Mouse (Mus musculus): ENCODE measurements at regions not wholly inside any gene's neighbourhood (a gene's known extent, or its start where the extent isn't known, plus 50 kb on each side); places are given as distances from the start of the nearest gene placed in this dataset.

- DNase-seq (ENCODE audit: extremely low spot score in 1 of 2, low spot score in 1 of 2), result peak; percentile 77 to 80
Measured at GRCm38 (mm10) chr7:61939971-61940705, 406.2 kb upstream of the Ndn start.

GRCm38 (mm10) chr7:61982203-61982932, 364.0 kb upstream of the Ndn start:
- peak; percentile 59 to 88 for DNase-seq (ENCODE audit: extremely low spot score in 1 of 2, low spot score in 1 of 2)

- no peak for DNase-seq (ENCODE audit: extremely low spot score in 1 of 2, low spot score in 1 of 2)
Measured at GRCm38 (mm10) chr7:62026635-62027034, 319.7 kb upstream of the Ndn start.

GRCm38 (mm10) chr7:62045743-62046451, 300.5 kb upstream of the Ndn start:
- DNase-seq (ENCODE audit: extremely low spot score in 1 of 2, low spot score in 1 of 2), result peak; percentile 5 to 45

GRCm38 (mm10) chr7:62046452-62046809, 299.9 kb upstream of the Ndn start:
- no peak for DNase-seq (ENCODE audit: extremely low spot score in 1 of 2, low spot score in 1 of 2)

GRCm38 (mm10) chr7:62078607-62079006, 267.8 kb upstream of the Ndn start:
- DNase-seq (ENCODE audit: extremely low spot score in 1 of 2, low spot score in 1 of 2), result peak in 1 of 2 experiments; percentile 5

GRCm38 (mm10) chr7:62085120-62085849, 261.1 kb upstream of the Ndn start:
- DNase-seq (ENCODE audit: extremely low spot score in 1 of 2, low spot score in 1 of 2), result peak in 1 of 2 experiments; percentile 24
